Mouse (Mus musculus) heart, postnatal 0 days (tissue): ENCODE data around the gene Piwil4.

ENCODE experiments used
- CTCF ChIP-seq: IDR thresholded peaks from 2 replicates; pipeline ENCODE4 v1.5.1; 2016; ENCODE audit warnings: antibody characterized with exemption, control low read depth, low read depth
- EP300 ChIP-seq: IDR thresholded peaks from 2 replicates; pipeline ENCODE4 v1.6.1; 2016; ENCODE audit warnings: antibody characterized with exemption, low read depth

DNA sequence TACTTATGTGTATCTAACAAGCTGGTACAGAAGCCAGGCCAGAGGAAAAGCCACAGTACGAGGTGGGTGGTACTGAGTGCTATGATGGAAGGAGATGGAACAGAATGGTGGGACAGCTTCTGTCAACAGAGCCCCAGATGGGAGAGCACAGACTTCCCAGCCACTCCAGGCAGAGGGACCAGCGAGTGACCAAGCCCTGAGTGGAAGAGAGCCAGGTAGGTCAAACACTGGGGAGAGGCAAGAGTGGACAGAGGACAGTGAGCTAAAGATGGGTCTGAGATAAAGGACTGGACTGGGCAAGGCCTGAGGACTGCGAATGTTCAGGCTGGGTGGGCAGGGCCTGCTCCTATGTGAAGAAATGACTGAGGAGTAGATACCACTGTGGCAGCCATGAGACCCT is 72.2 kb downstream of the Piwil4 start:
- TF ChIP-seq CTCF: no peak
- no peak for TF ChIP-seq EP300
